Mouse (Mus musculus) thymus, adult 18-20 months (tissue): Measurements from ENCODE around the gene Zfr.

ENCODE experiments used
- DNase-seq, 2 experiments: peaks; one replicate each; pipeline ENCODE4 v3.0.0; 2022; ENCODE audit warnings: mixed read lengths in 2 of 2

Gene Zfr

GRCm38 (mm10) chr15:12117242-12118092 is at the start of gene Zfr:
Zfr (plus strand) TSS chr15:12117831.
- peak; percentile 92 to 93 for DNase-seq

- no peak for DNase-seq
Measured at GRCm38 (mm10) chr15:12067971-12068370, 49.7 kb upstream of the Zfr start.

GRCm38 (mm10) chr15:12068395-12069218 is 49.0 kb upstream of the Zfr start:
- DNase-seq = no peak

GRCm38 (mm10) chr15:12072709-12073336 is 44.8 kb upstream of the Zfr start:
- DNase-seq = no peak

- DNase-seq = no peak
Measured at GRCm38 (mm10) chr15:12074426-12074825, 43.2 kb upstream of the Zfr start.

- DNase-seq = no peak
Measured at GRCm38 (mm10) chr15:12082344-12082743, 35.3 kb upstream of the Zfr start.

GRCm38 (mm10) chr15:12084164-12084563 is 33.5 kb upstream of the Zfr start:
- no peak for DNase-seq

- DNase-seq = no peak
Measured at GRCm38 (mm10) chr15:12084859-12085258, 32.8 kb upstream of the Zfr start.

GRCm38 (mm10) chr15:12087634-12088033 is 30.0 kb upstream of the Zfr start:
- DNase-seq = no peak

GRCm38 (mm10) chr15:12088091-12088490 is 29.5 kb upstream of the Zfr start:
- DNase-seq = no peak

- DNase-seq = no peak
Measured at GRCm38 (mm10) chr15:12090087-12090486, 27.5 kb upstream of the Zfr start.

- DNase-seq = no peak
Measured at GRCm38 (mm10) chr15:12090981-12091669, 26.5 kb upstream of the Zfr start.

- peak in 1 of 2 experiments; percentile 22 for DNase-seq
Measured at GRCm38 (mm10) chr15:12091781-12092458, 25.7 kb upstream of the Zfr start.

- DNase-seq = no peak
Measured at GRCm38 (mm10) chr15:12093026-12093960, 24.3 kb upstream of the Zfr start.

- DNase-seq = no peak
Measured at GRCm38 (mm10) chr15:12093961-12094566, 23.6 kb upstream of the Zfr start.

- no peak for DNase-seq
Measured at GRCm38 (mm10) chr15:12096447-12096846, 21.2 kb upstream of the Zfr start.

- DNase-seq = no peak
Measured at GRCm38 (mm10) chr15:12097344-12097743, 20.3 kb upstream of the Zfr start.

- DNase-seq = no peak
Measured at GRCm38 (mm10) chr15:12100912-12101311, 16.7 kb upstream of the Zfr start.

- DNase-seq = no peak
Measured at GRCm38 (mm10) chr15:12103763-12104162, 13.9 kb upstream of the Zfr start.

GRCm38 (mm10) chr15:12104827-12105226 is 12.8 kb upstream of the Zfr start:
- DNase-seq = no peak

GRCm38 (mm10) chr15:12106430-12106829 is 11.2 kb upstream of the Zfr start:
- DNase-seq = no peak
